Mouse (Mus musculus): ENCODE data around the gene Klhdc4. TPM values are rescaled to one million over a fixed set of nuclear protein-coding genes. Genes with fewer than 3 reads are reported as not detected.

Gene Klhdc4
- polyA plus RNA-seq, 1 experiment from 2014 or later, result 54.0 TPM

- Histone ChIP-seq H3K4me2 (no peak overlapping the region), H3K36me3 (ENCODE audit: control insufficient read depth, insufficient read depth, low read length) (no peaks in the 10 kb centered on the region), H3K9me3 (ENCODE audit: control insufficient read depth, low read length) (no peaks in the 10 kb centered on the region), H3K27ac (ENCODE audit: low read depth, low read length) (no peak overlapping the region), H3K4me3 (ENCODE audit: low read depth, low read length) (no peak overlapping the region), H3K27me3 (replicated peaks; ENCODE audit: control insufficient read depth, insufficient read depth, low read length) (no peaks in the 10 kb centered on the region), H3K4me1 (replicated peaks; ENCODE audit: control insufficient read depth, insufficient read depth, low read length) (peaks cover 8% of the 10 kb centered on the region), H3K9ac (ENCODE audit: low read depth, low read length) (no peak overlapping the region)
- DNase-seq (ENCODE audit: low spot score) (no peak), ATAC-seq (replicated peaks; ENCODE audit: low FRiP score) (no peak)
- WGBS, result 82% methylated on average over 7 of the region's 7 CpGs
These were observed 39.5 kb upstream of the Klhdc4 start for GRCm38 (mm10) chr8:121868896-121869295.

- WGBS, result 86% methylated on average over 5 of the region's 5 CpGs
These were observed 38.8 kb upstream of the Klhdc4 start for GRCm38 (mm10) chr8:121868196-121868595.

GRCm38 (mm10) chr8:121865356-121865755 lies 36.0 kb upstream of the Klhdc4 start:
- no peak overlapping the region for H3K9ac ChIP-seq (ENCODE audit: low read depth, low read length)
- 75% methylated on average over 8 of the region's 8 CpGs for WGBS
- peaks cover 2% of the 10 kb centered on the region; the same call in 1 of the 2 replicates for H3K27me3 ChIP-seq (replicated peaks; ENCODE audit: control insufficient read depth, insufficient read depth, low read length)
- H3K36me3 ChIP-seq (ENCODE audit: control insufficient read depth, insufficient read depth, low read length), result no peaks in the 10 kb centered on the region
- no peak overlapping the region for H3K27ac ChIP-seq (ENCODE audit: low read depth, low read length)
- H3K9me3 ChIP-seq (ENCODE audit: control insufficient read depth, low read length), result no peaks in the 10 kb centered on the region
- DNase-seq (ENCODE audit: low spot score) (no peak), ATAC-seq (replicated peaks; ENCODE audit: low FRiP score) (no peak)
- H3K4me2 ChIP-seq, result no peak overlapping the region
- H3K4me3 ChIP-seq (ENCODE audit: low read depth, low read length), result no peak overlapping the region
- no peaks in the 10 kb centered on the region; the same call in 1 of the 2 replicates for H3K4me1 ChIP-seq (replicated peaks; ENCODE audit: control insufficient read depth, insufficient read depth, low read length)

More at GRCm38 (mm10) chr8:121868196-121868595, 38.8 kb upstream of the Klhdc4 start:
- ATAC-seq (replicated peaks; ENCODE audit: low FRiP score) (no peak), DNase-seq (ENCODE audit: low spot score) (no peak)
- Histone ChIP-seq H3K4me1 (replicated peaks; ENCODE audit: control insufficient read depth, insufficient read depth, low read length) (peaks cover 8% of the 10 kb centered on the region), H3K27me3 (replicated peaks; ENCODE audit: control insufficient read depth, insufficient read depth, low read length) (no peaks in the 10 kb centered on the region), H3K36me3 (ENCODE audit: control insufficient read depth, insufficient read depth, low read length) (no peaks in the 10 kb centered on the region), H3K4me3 (ENCODE audit: low read depth, low read length) (no peak overlapping the region), H3K9ac (ENCODE audit: low read depth, low read length) (no peak overlapping the region), H3K4me2 (no peak overlapping the region), H3K27ac (ENCODE audit: low read depth, low read length) (no peak overlapping the region), H3K9me3 (ENCODE audit: control insufficient read depth, low read length) (no peaks in the 10 kb centered on the region)

GRCm38 (mm10) chr8:121861806-121862548 lies 32.6 kb upstream of the Klhdc4 start:
- Histone ChIP-seq H3K4me3 (ENCODE audit: low read depth, low read length) (no peak overlapping the region), H3K36me3 (ENCODE audit: control insufficient read depth, insufficient read depth, low read length) (no peaks in the 10 kb centered on the region), H3K4me2 (no peak overlapping the region), H3K27ac (ENCODE audit: low read depth, low read length) (no peak overlapping the region), H3K9ac (ENCODE audit: low read depth, low read length) (no peak overlapping the region), H3K9me3 (ENCODE audit: control insufficient read depth, low read length) (no peaks in the 10 kb centered on the region), H3K27me3 (replicated peaks; ENCODE audit: control insufficient read depth, insufficient read depth, low read length) (peaks cover 2% of the 10 kb centered on the region; the same call in 1 of the 2 replicates), H3K4me1 (replicated peaks; ENCODE audit: control insufficient read depth, insufficient read depth, low read length) (no peaks in the 10 kb centered on the region; the same call in 1 of the 2 replicates)
- DNase-seq (ENCODE audit: low spot score), result no peak
- no peak for ATAC-seq (replicated peaks; ENCODE audit: low FRiP score)
- 62% methylated on average over 11 of the region's 12 CpGs for WGBS

GRCm38 (mm10) chr8:121861276-121861675 lies 31.9 kb upstream of the Klhdc4 start:
- DNase-seq (ENCODE audit: low spot score) (no peak), ATAC-seq (replicated peaks; ENCODE audit: low FRiP score) (no peak)
- WGBS, result 42% methylated on average over 6 of the region's 6 CpGs
- Histone ChIP-seq H3K4me3 (ENCODE audit: low read depth, low read length) (no peak overlapping the region), H3K4me1 (replicated peaks; ENCODE audit: control insufficient read depth, insufficient read depth, low read length) (no peaks in the 10 kb centered on the region; the same call in 1 of the 2 replicates), H3K36me3 (ENCODE audit: control insufficient read depth, insufficient read depth, low read length) (no peaks in the 10 kb centered on the region), H3K27ac (ENCODE audit: low read depth, low read length) (no peak overlapping the region), H3K27me3 (replicated peaks; ENCODE audit: control insufficient read depth, insufficient read depth, low read length) (peaks cover 2% of the 10 kb centered on the region; the same call in 1 of the 2 replicates), H3K4me2 (no peak overlapping the region), H3K9ac (ENCODE audit: low read depth, low read length) (no peak overlapping the region), H3K9me3 (ENCODE audit: control insufficient read depth, low read length) (no peaks in the 10 kb centered on the region)

- H3K27ac ChIP-seq (ENCODE audit: low read depth, low read length), result no peak overlapping the region
- H3K4me1 ChIP-seq (replicated peaks; ENCODE audit: control insufficient read depth, insufficient read depth, low read length), result no peaks in the 10 kb centered on the region; the same call in 1 of the 2 replicates
- ATAC-seq (replicated peaks; ENCODE audit: low FRiP score), result no peak
- H3K36me3 ChIP-seq (ENCODE audit: control insufficient read depth, insufficient read depth, low read length), result no peaks in the 10 kb centered on the region
- peaks cover 2% of the 10 kb centered on the region; the same call in 1 of the 2 replicates for H3K27me3 ChIP-seq (replicated peaks; ENCODE audit: control insufficient read depth, insufficient read depth, low read length)
- no peak overlapping the region for H3K4me3 ChIP-seq (ENCODE audit: low read depth, low read length)
- no peak overlapping the region for H3K9ac ChIP-seq (ENCODE audit: low read depth, low read length)
- no peaks in the 10 kb centered on the region for H3K9me3 ChIP-seq (ENCODE audit: control insufficient read depth, low read length)
- H3K4me2 ChIP-seq, result no peak overlapping the region
- no peak for DNase-seq (ENCODE audit: low spot score)
- WGBS, result 47% methylated on average over 2 of the region's 2 CpGs
These were observed 28.4 kb upstream of the Klhdc4 start for GRCm38 (mm10) chr8:121857747-121858146.

GRCm38 (mm10) chr8:121857331-121857730 lies 28.0 kb upstream of the Klhdc4 start:
- H3K4me1 ChIP-seq (replicated peaks; ENCODE audit: control insufficient read depth, insufficient read depth, low read length), result peaks cover 3% of the 10 kb centered on the region
- no peaks in the 10 kb centered on the region for H3K36me3 ChIP-seq (ENCODE audit: control insufficient read depth, insufficient read depth, low read length)
- ATAC-seq (replicated peaks; ENCODE audit: low FRiP score) (no peak), DNase-seq (ENCODE audit: low spot score) (no peak)
- WGBS, result 71% methylated on average over 9 of the region's 9 CpGs
- H3K4me3 ChIP-seq (ENCODE audit: low read depth, low read length), result no peak overlapping the region
- H3K9me3 ChIP-seq (ENCODE audit: control insufficient read depth, low read length), result no peaks in the 10 kb centered on the region
- H3K4me2 ChIP-seq, result no peak overlapping the region
- H3K9ac ChIP-seq (ENCODE audit: low read depth, low read length), result no peak overlapping the region
- H3K27ac ChIP-seq (ENCODE audit: low read depth, low read length), result no peak overlapping the region
- H3K27me3 ChIP-seq (replicated peaks; ENCODE audit: control insufficient read depth, insufficient read depth, low read length), result peaks cover under 1% of the 10 kb centered on the region; the same call in 1 of the 2 replicates

- Histone ChIP-seq H3K9ac (ENCODE audit: low read depth, low read length) (no peak overlapping the region), H3K9me3 (ENCODE audit: control insufficient read depth, low read length) (no peaks in the 10 kb centered on the region), H3K27me3 (replicated peaks; ENCODE audit: control insufficient read depth, insufficient read depth, low read length) (no peaks in the 10 kb centered on the region), H3K36me3 (ENCODE audit: control insufficient read depth, insufficient read depth, low read length) (no peaks in the 10 kb centered on the region), H3K27ac (ENCODE audit: low read depth, low read length) (no peak overlapping the region), H3K4me1 (replicated peaks; ENCODE audit: control insufficient read depth, insufficient read depth, low read length) (peaks cover 15% of the 10 kb centered on the region), H3K4me2 (no peak overlapping the region), H3K4me3 (ENCODE audit: low read depth, low read length) (no peak overlapping the region)
- 83% methylated on average over 14 of the region's 14 CpGs for WGBS
- DNase-seq (ENCODE audit: low spot score), result no peak
- ATAC-seq (replicated peaks; ENCODE audit: low FRiP score), result no peak
These were observed 26.8 kb upstream of the Klhdc4 start for GRCm38 (mm10) chr8:121856071-121856746.
